Comparison of ENCODE assay signal across 7 mouse cellular contexts in genomic region chr11:96076221-96077105, GRCm38 (mm10). TPM values are rescaled to one million over a fixed set of nuclear protein-coding genes. Genes with fewer than 3 reads are reported as not detected.
DNase-seq lines count a peak whose midpoint lies in the region; ATAC-seq and TF ChIP-seq lines count a peak whose summit lies in the region.

No protein-coding gene starts in this region.

- TF ChIP-seq POLR2A in lung, adult 2 months (IDR thresholded peaks at IDR 0.05; ENCODE audit: borderline replicate concordance, extremely low read depth, low read depth, low read length) = no peak

- peak overlapping the region; percentile 53 for H3K4me2 ChIP-seq in embryonic facial prominence, embryonic 14.5 days (ENCODE audit: low read depth, low read length)
- H3K4me2 ChIP-seq in neural tube, embryonic 15.5 days = peak overlapping the region; percentile 59

- WGBS in lung, adult 2 months = 57% methylated on average over 13 of the region's 13 CpGs
- 67% methylated on average over 13 of the region's 13 CpGs for WGBS in embryonic facial prominence, embryonic 14.5 days
- whole genome bisulfite sequencing in limb, embryonic 10.5 days = 68% methylated on average over 13 of the region's 13 CpGs
- 68% methylated on average over 13 of the region's 13 CpGs for WGBS in neural tube, embryonic 15.5 days

- no peaks in the 10 kb centered on the region for H3K27me3 ChIP-seq in embryonic facial prominence, embryonic 14.5 days (replicated peaks; ENCODE audit: control insufficient read depth, insufficient read depth, low read length)
- H3K27me3 ChIP-seq in limb, embryonic 10.5 days (ENCODE audit: low read depth, poor library complexity, severe bottlenecking) = no peaks in the 10 kb centered on the region
- no peaks in the 10 kb centered on the region for H3K27me3 ChIP-seq in neural tube, embryonic 15.5 days (replicated peaks)

- peak overlapping the region; percentile 45; the same call in 1 of the 2 replicates for H3K9ac ChIP-seq in embryonic facial prominence, embryonic 14.5 days (ENCODE audit: low read depth, low read length)
- peak overlapping the region; percentile 23; the same call in 1 of the 2 replicates for H3K9ac ChIP-seq in neural tube, embryonic 15.5 days (replicated peaks)

- no peaks in the 10 kb centered on the region for H3K9me3 ChIP-seq in embryonic facial prominence, embryonic 14.5 days (ENCODE audit: control insufficient read depth, low read length)
- H3K9me3 ChIP-seq in limb, embryonic 10.5 days (replicated peaks) = no peaks in the 10 kb centered on the region
- H3K9me3 ChIP-seq in neural tube, embryonic 15.5 days (replicated peaks) = no peaks in the 10 kb centered on the region

- H3K4me3 ChIP-seq in lung, adult 2 months (replicated peaks; ENCODE audit: extremely low read depth, low read depth, low read length) = peak overlapping the region; percentile 59
- H3K4me3 ChIP-seq in embryonic facial prominence, embryonic 14.5 days (ENCODE audit: low read depth, low read length) = peak overlapping the region; percentile 31
- peak overlapping the region; percentile 80 for H3K4me3 ChIP-seq in limb, embryonic 10.5 days
- peak overlapping the region; percentile 38 for H3K4me3 ChIP-seq in neural tube, embryonic 15.5 days (replicated peaks)

- no peak for TF ChIP-seq CTCF in lung, adult 2 months (IDR thresholded peaks at IDR 0.05; ENCODE audit: insufficient read depth, low read length)

- ATAC-seq in embryonic facial prominence, embryonic 14.5 days (ENCODE audit: low read depth) = no peak
- no peak for ATAC-seq in neural tube, embryonic 15.5 days (ENCODE audit: low FRiP score)

- DNase-seq in lung, adult 2 months = no peak
- DNase-seq in lung, adult 18-20 months = no peak
- no peak for DNase-seq in embryonic facial prominence, embryonic 14.5 days (ENCODE audit: low spot score)
- DNase-seq in limb, embryonic 10.5 days (ENCODE audit: low spot score) = no peak
- DNase-seq in gastrocnemius, adult 8-10 months (ENCODE audit: low spot score in 2 of 2) = no peak
- no peak for DNase-seq in gastrocnemius, postnatal 4 days (ENCODE audit: low spot score in 2 of 2)

- H3K4me1 ChIP-seq in lung, adult 2 months (ENCODE audit: control insufficient read depth, insufficient read depth, low read length) = peaks cover 6% of the 10 kb centered on the region; the same call in 1 of the 2 replicates
- H3K4me1 ChIP-seq in embryonic facial prominence, embryonic 14.5 days (ENCODE audit: control insufficient read depth, insufficient read depth, low read length) = peaks cover 6% of the 10 kb centered on the region
- peaks cover 23% of the 10 kb centered on the region for H3K4me1 ChIP-seq in limb, embryonic 10.5 days
- H3K4me1 ChIP-seq in neural tube, embryonic 15.5 days = peaks cover 25% of the 10 kb centered on the region

- peaks cover 15% of the 10 kb centered on the region for H3K36me3 ChIP-seq in embryonic facial prominence, embryonic 14.5 days (ENCODE audit: control insufficient read depth, insufficient read depth, low read length)
- peaks cover 17% of the 10 kb centered on the region for H3K36me3 ChIP-seq in limb, embryonic 10.5 days
- 0 out of 2 replicates have a peak, but pooled peaks cover 7% of the 10 kb centered on the region for H3K36me3 ChIP-seq in neural tube, embryonic 15.5 days

- peak overlapping the region; percentile 67 for H3K27ac ChIP-seq in embryonic facial prominence, embryonic 14.5 days (replicated peaks; ENCODE audit: low read depth, low read length)
- H3K27ac ChIP-seq in limb, embryonic 10.5 days = peak overlapping the region; percentile 87
- H3K27ac ChIP-seq in neural tube, embryonic 15.5 days (replicated peaks) = peak overlapping the region; percentile 88

RNA-seq across cellular contexts. Expression of gene Atp5g1, which starts 1.0 kb away (rescaled TPM):
- 235 and 352 TPM in 2 replicates for polyA plus RNA-seq in lung, adult 2 months (2012; rRNA removed)
- 764 and 777 TPM in 2 replicates for polyA plus RNA-seq in embryonic facial prominence, embryonic 14.5 days (2014; fragmentation: Nextera tagmentation; extraction: Ambion mirVana)
- polyA plus RNA-seq in limb, embryonic 10.5 days (2016; fragmentation: Nextera tagmentation; extraction: Ambion mirVana) = 569 and 674 TPM in 2 replicates
- polyA plus RNA-seq in neural tube, embryonic 15.5 days (2015; fragmentation: Nextera tagmentation; extraction: Ambion mirVana) = 863 and 912 TPM in 2 replicates
- 1,000 to 10,000 TPM; 1,235 to 1,416 (median 1,336) TPM for total RNA-seq in gastrocnemius, adult 8-10 months (2022)
- total RNA-seq in gastrocnemius, postnatal 4 days (2021) = 100 to 1,000 TPM; 830 to 870 TPM

RNA-seq across cellular contexts. Expression of gene Ube2z, which starts 11.3 kb away (rescaled TPM):
- 31.1 and 38.1 TPM in 2 replicates for polyA plus RNA-seq in lung, adult 2 months (2012; rRNA removed)
- polyA plus RNA-seq in embryonic facial prominence, embryonic 14.5 days (2014; fragmentation: Nextera tagmentation; extraction: Ambion mirVana) = 39.5 and 40.6 TPM in 2 replicates
- 37.5 and 38.3 TPM in 2 replicates for polyA plus RNA-seq in limb, embryonic 10.5 days (2016; fragmentation: Nextera tagmentation; extraction: Ambion mirVana)
- 34.3 and 37.9 TPM in 2 replicates for polyA plus RNA-seq in neural tube, embryonic 15.5 days (2015; fragmentation: Nextera tagmentation; extraction: Ambion mirVana)
- total RNA-seq in gastrocnemius, adult 8-10 months (2022) = 10 to 100 TPM; 15.0 to 17.9 (median 16.3) TPM
- total RNA-seq in gastrocnemius, postnatal 4 days (2021) = 10 to 100 TPM; 41.2 to 42.3 TPM

RNA-seq across cellular contexts. Expression of gene Calcoco2, which starts 35.3 kb away (rescaled TPM):
- 0.08 and 0.11 TPM in 2 replicates for polyA plus RNA-seq in lung, adult 2 months (2012; rRNA removed)
- 0.47 TPM in 1 of 2 replicates, not detected in the other for polyA plus RNA-seq in embryonic facial prominence, embryonic 14.5 days (2014; fragmentation: Nextera tagmentation; extraction: Ambion mirVana)
- not detected in 2 replicates for polyA plus RNA-seq in limb, embryonic 10.5 days (2016; fragmentation: Nextera tagmentation; extraction: Ambion mirVana)
- not detected in 2 replicates for polyA plus RNA-seq in neural tube, embryonic 15.5 days (2015; fragmentation: Nextera tagmentation; extraction: Ambion mirVana)
- total RNA-seq in gastrocnemius, adult 8-10 months (2022) = not detected
- total RNA-seq in gastrocnemius, postnatal 4 days (2021) = not detected

RNA-seq across cellular contexts. Expression of gene Snf8, which starts 41.8 kb away (rescaled TPM):
- 18.1 and 24.1 TPM in 2 replicates for polyA plus RNA-seq in lung, adult 2 months (2012; rRNA removed)
- polyA plus RNA-seq in embryonic facial prominence, embryonic 14.5 days (2014; fragmentation: Nextera tagmentation; extraction: Ambion mirVana) = 33.4 and 36.6 TPM in 2 replicates
- polyA plus RNA-seq in limb, embryonic 10.5 days (2016; fragmentation: Nextera tagmentation; extraction: Ambion mirVana) = 108 TPM in 2 replicates
- 125 and 137 TPM in 2 replicates for polyA plus RNA-seq in neural tube, embryonic 15.5 days (2015; fragmentation: Nextera tagmentation; extraction: Ambion mirVana)
- 10 to 100 TPM; 30.5 to 36.9 (median 31.6) TPM for total RNA-seq in gastrocnemius, adult 8-10 months (2022)
- total RNA-seq in gastrocnemius, postnatal 4 days (2021) = 10 to 100 TPM; 38.6 to 41.5 TPM

RNA-seq across cellular contexts. Expression of gene Gip, which starts 52.1 kb away (rescaled TPM):
- not detected in 2 replicates for polyA plus RNA-seq in lung, adult 2 months (2012; rRNA removed)
- polyA plus RNA-seq in embryonic facial prominence, embryonic 14.5 days (2014; fragmentation: Nextera tagmentation; extraction: Ambion mirVana) = not detected in 2 replicates
- not detected in 2 replicates for polyA plus RNA-seq in limb, embryonic 10.5 days (2016; fragmentation: Nextera tagmentation; extraction: Ambion mirVana)
- not detected in 2 replicates for polyA plus RNA-seq in neural tube, embryonic 15.5 days (2015; fragmentation: Nextera tagmentation; extraction: Ambion mirVana)
- not detected for total RNA-seq in gastrocnemius, adult 8-10 months (2022)
- not detected for total RNA-seq in gastrocnemius, postnatal 4 days (2021)
